Mouse (Mus musculus) ES-Bruce4 (cell line): ENCODE results near the gene Bcl10. TPM values are rescaled to one million over a fixed set of nuclear protein-coding genes. Genes with fewer than 3 reads are reported as not detected.
A peak's percentile ranks its signal among the peaks of the same experiment; 100 is the strongest.

Experiments
- H3K27ac ChIP-seq: 2 replicates; pipeline ENCODE4 v1.5.1; 2012; ENCODE audit warnings: low read length, inconsistent platforms; ENCODE audit not compliant: insufficient read depth
- H3K27me3 ChIP-seq: 2 replicates; pipeline ENCODE4 v1.6.1; 2012; ENCODE audit warnings: mild to moderate bottlenecking, low read length, inconsistent platforms; ENCODE audit not compliant: control insufficient read depth, poor library complexity, insufficient read depth, severe bottlenecking
- H3K36me3 ChIP-seq: 2 replicates; pipeline ENCODE4 v1.6.1; 2012; ENCODE audit warnings: inconsistent platforms, mild to moderate bottlenecking, low read length, moderate library complexity; ENCODE audit not compliant: control insufficient read depth, poor library complexity, insufficient read depth, severe bottlenecking
- H3K4me1 ChIP-seq: one replicate; pipeline ENCODE4 v1.8.1; 2011; ENCODE audit warnings: low read length; ENCODE audit not compliant: control insufficient read depth, insufficient read depth
- H3K4me3 ChIP-seq: 2 replicates; pipeline ENCODE4 v1.5.1; 2011; ENCODE audit warnings: low read depth, mild to moderate bottlenecking, low read length
- H3K9ac ChIP-seq: 2 replicates; pipeline ENCODE4 v1.6.1; 2012; ENCODE audit warnings: low read depth, mild to moderate bottlenecking, inconsistent platforms; ENCODE audit not compliant: poor library complexity, severe bottlenecking
- H3K9me3 ChIP-seq: replicated peaks from 2 replicates; pipeline ENCODE4 v1.6.1; 2012; ENCODE audit warnings: mild to moderate bottlenecking, low read length, inconsistent platforms; ENCODE audit not compliant: control insufficient read depth, poor library complexity, insufficient read depth, severe bottlenecking
- CTCF ChIP-seq: IDR thresholded peaks from one replicate; pipeline ENCODE4 v1.8.1; 2011; ENCODE audit warnings: low read depth, low read length
- EP300 ChIP-seq: IDR thresholded peaks from 2 replicates; pipeline ENCODE4 v1.6.1; 2011; ENCODE audit warnings: low read depth, low read length; ENCODE audit not compliant: insufficient read depth
- POLR2A ChIP-seq: IDR thresholded peaks from one replicate; pipeline ENCODE4 v1.8.1; 2011; ENCODE audit warnings: low read length; ENCODE audit not compliant: insufficient read depth
- polyA plus RNA-seq: library from polyadenylated mRNA; stranded (reverse); fragments of >200 nt; gene quantifications from 2 replicates; pipeline ENCODE4 v1.2.4, GENCODE M21; 2011; ENCODE audit warnings: low read depth; ENCODE audit not compliant: missing spikeins, insufficient read depth, insufficient read length

Gene Bcl10
- polyA plus RNA-seq, 1 experiment, result 43.2 TPM

GRCm38 (mm10) chr3:145916826-145917225, 5.8 kb upstream of the Bcl10 start:
- TF ChIP-seq EP300 (no peak), POLR2A (no peak), CTCF (no peak)
- Histone ChIP-seq H3K27me3 (no peaks in the 10 kb centered on the region), H3K9ac (no peak overlapping the region), H3K27ac (no peak overlapping the region), H3K36me3 (no peaks in the 10 kb centered on the region), H3K9me3 (peaks cover 4% of the 10 kb centered on the region), H3K4me3 (no peak overlapping the region), H3K4me1 (peaks cover 3% of the 10 kb centered on the region)

GRCm38 (mm10) chr3:145922971-145923370, 367 bp downstream of the Bcl10 start:
- H3K4me3 ChIP-seq, result no peak overlapping the region
- no peak overlapping the region for H3K9ac ChIP-seq
- H3K4me1 ChIP-seq, result peaks cover 2% of the 10 kb centered on the region
- peaks cover 4% of the 10 kb centered on the region for H3K9me3 ChIP-seq
- peaks cover 4% of the 10 kb centered on the region; the same call in 1 of the 2 replicates for H3K36me3 ChIP-seq
- H3K27ac ChIP-seq, result no peak overlapping the region
- TF ChIP-seq EP300 (no peak), POLR2A (no peak), CTCF (no peak)
- no peaks in the 10 kb centered on the region for H3K27me3 ChIP-seq

GRCm38 (mm10) chr3:145923874-145924577, 1.4 kb downstream of the Bcl10 start:
- no peaks in the 10 kb centered on the region; the same call in none of the 2 replicates for H3K9me3 ChIP-seq
- peaks cover 4% of the 10 kb centered on the region; the same call in 1 of the 2 replicates for H3K36me3 ChIP-seq

GRCm38 (mm10) chr3:145924649-145925337, 2.2 kb downstream of the Bcl10 start:
- Histone ChIP-seq H3K36me3 (peaks cover 4% of the 10 kb centered on the region; the same call in 1 of the 2 replicates), H3K27me3 (no peaks in the 10 kb centered on the region), H3K4me3 (peak overlapping the region; percentile 88), H3K9me3 (no peaks in the 10 kb centered on the region), H3K9ac (peak overlapping the region; percentile 94), H3K27ac (no peak overlapping the region), H3K4me1 (peaks cover 2% of the 10 kb centered on the region)
- TF ChIP-seq POLR2A, result no peak
- no peak for TF ChIP-seq EP300
- no peak for TF ChIP-seq CTCF

More at GRCm38 (mm10) chr3:145923874-145924577, 1.4 kb downstream of the Bcl10 start:
- Histone ChIP-seq H3K27ac (peak overlapping the region; percentile 27; the same call in 1 of the 2 replicates), H3K4me3 (peak overlapping the region; percentile 88), H3K27me3 (no peaks in the 10 kb centered on the region), H3K9ac (peak overlapping the region; percentile 94), H3K4me1 (peaks cover 2% of the 10 kb centered on the region)
- TF ChIP-seq POLR2A, result peak; percentile 96
- no peak for TF ChIP-seq EP300
- no peak for TF ChIP-seq CTCF

- Histone ChIP-seq H3K9me3 (no peaks in the 10 kb centered on the region), H3K9ac (no peak overlapping the region), H3K36me3 (peaks cover 5% of the 10 kb centered on the region), H3K4me3 (no peak overlapping the region), H3K4me1 (peaks cover 2% of the 10 kb centered on the region), H3K27ac (no peak overlapping the region), H3K27me3 (no peaks in the 10 kb centered on the region)
- TF ChIP-seq EP300 (no peak), CTCF (no peak), POLR2A (no peak)
These were observed 2.9 kb downstream of the Bcl10 start for GRCm38 (mm10) chr3:145925506-145925905.

GRCm38 (mm10) chr3:145929525-145930400, 7.2 kb downstream of the Bcl10 start:
- Histone ChIP-seq H3K4me3 (no peak overlapping the region), H3K36me3 (peaks cover 26% of the 10 kb centered on the region)

More at GRCm38 (mm10) chr3:145929525-145930400, 7.2 kb downstream of the Bcl10 start:
- Histone ChIP-seq H3K4me1 (no peaks in the 10 kb centered on the region), H3K27ac (no peak overlapping the region), H3K9ac (no peak overlapping the region), H3K27me3 (no peaks in the 10 kb centered on the region), H3K9me3 (no peaks in the 10 kb centered on the region)
- TF ChIP-seq POLR2A (no peak), CTCF (no peak), EP300 (no peak)
